Mouse (Mus musculus): ENCODE results near the gene Dedd2. TPM values are rescaled to one million over a fixed set of nuclear protein-coding genes. Genes with fewer than 3 reads are reported as not detected.

Dedd2 gene
- polyA plus RNA-seq, 1 experiment = 2.5 TPM

DNA sequence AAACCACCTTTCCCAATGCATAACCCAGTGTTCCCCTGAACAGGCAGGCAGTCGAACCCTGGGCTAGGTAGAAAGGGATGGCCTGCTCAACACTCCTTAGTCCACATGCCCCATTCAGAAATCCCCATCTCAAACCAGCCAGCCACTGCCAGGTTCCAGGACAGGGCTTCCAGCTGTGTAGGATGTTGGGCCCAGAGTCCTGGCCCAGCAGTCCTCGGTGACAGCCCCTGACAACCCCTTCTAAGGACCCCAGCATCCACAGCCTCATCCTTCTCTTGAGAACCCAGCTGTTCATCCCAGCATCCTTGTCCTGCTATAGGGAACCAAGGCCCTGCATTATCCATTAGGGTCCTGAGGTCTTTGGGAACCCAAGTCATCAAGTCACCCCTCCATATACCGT, 27.1 kb upstream of the Dedd2 start:
- Histone ChIP-seq H3K4me1 (ENCODE audit: control insufficient read depth, insufficient read depth, low read length) (peaks cover 9% of the 10 kb centered on the region; the same call in 1 of the 2 replicates), H3K4me3 (ENCODE audit: insufficient read depth, low read length) (peak overlapping the region; percentile 79)
- TF ChIP-seq CTCF (IDR thresholded peaks at IDR 0.05; ENCODE audit: borderline replicate concordance, insufficient read depth, low read length) (no peak), POLR2A (IDR thresholded peaks at IDR 0.05; ENCODE audit: low read depth, low read length) (no peak)

DNA sequence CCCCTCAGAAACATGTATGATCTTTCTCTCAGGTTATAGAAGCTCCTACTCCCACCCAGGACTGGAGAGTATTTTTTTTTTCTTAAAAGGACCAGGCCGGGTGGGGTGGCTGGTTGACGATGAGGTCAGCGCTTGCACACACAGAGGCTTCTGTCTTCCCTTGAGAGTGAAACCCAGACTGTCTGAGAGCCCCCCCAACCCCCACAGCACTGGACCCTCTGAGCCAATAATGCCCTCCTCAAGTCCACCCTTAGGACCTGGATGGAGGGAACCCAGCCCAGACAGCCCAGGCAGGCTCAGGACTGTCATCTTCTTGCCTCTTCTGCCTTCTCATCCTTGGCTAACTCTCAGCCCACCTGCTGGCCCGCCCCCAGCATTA, 26.3 kb upstream of the Dedd2 start:
- H3K4me1 ChIP-seq (ENCODE audit: control insufficient read depth, insufficient read depth, low read length) = peaks cover 9% of the 10 kb centered on the region; the same call in 1 of the 2 replicates
- H3K4me3 ChIP-seq (ENCODE audit: insufficient read depth, low read length) = peak overlapping the region; percentile 79
- TF ChIP-seq CTCF (IDR thresholded peaks at IDR 0.05; ENCODE audit: borderline replicate concordance, insufficient read depth, low read length) (no peak), POLR2A (IDR thresholded peaks at IDR 0.05; ENCODE audit: low read depth, low read length) (no peak)
- peak overlapping the region; percentile 43 for H3K27ac ChIP-seq (ENCODE audit: insufficient read depth, low read length)

More for the DNA sequence above, 27.1 kb upstream of the Dedd2 start:
- peak overlapping the region; percentile 37 for H3K27ac ChIP-seq (ENCODE audit: insufficient read depth, low read length)

DNA sequence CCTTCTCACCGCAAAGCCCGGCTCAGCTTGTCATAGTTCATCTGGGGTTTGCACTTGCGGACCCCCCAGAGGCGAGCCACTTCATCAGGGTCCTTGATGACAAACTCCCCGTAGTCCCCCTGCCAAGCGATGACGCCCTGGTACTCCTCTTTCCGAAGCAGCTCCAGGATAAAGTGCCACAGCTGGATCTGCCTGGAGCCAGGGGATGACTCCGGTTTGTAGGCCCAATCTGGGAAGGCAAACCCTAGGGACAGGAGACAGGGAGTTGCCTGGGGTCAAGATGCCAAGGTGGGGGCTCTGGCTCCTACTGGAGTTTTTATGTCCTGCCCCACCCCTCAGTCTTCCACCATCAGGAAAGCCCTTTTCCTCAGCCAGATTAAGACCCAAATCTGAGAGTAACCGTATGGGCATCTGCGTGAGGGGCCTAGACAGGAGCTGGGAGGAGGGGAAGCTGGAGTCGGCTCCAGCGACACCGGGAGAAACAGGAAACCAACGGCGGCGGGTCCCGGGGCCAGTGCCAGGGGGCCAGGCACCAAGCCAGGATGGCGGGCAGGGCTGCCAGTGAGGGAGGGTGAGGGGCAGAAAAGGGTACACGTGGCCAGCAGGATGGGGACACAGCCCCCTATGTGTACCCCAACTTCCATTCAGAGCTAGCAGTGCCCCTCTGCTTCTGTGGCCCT, 25.8 kb upstream of the Dedd2 start:
- Histone ChIP-seq H3K4me1 (ENCODE audit: control insufficient read depth, insufficient read depth, low read length) (peaks cover 13% of the 10 kb centered on the region; the same call in 1 of the 2 replicates), H3K4me3 (ENCODE audit: insufficient read depth, low read length) (peak overlapping the region; percentile 79), H3K27ac (ENCODE audit: insufficient read depth, low read length) (peak overlapping the region; percentile 43)
- no peak for TF ChIP-seq CTCF (IDR thresholded peaks at IDR 0.05; ENCODE audit: borderline replicate concordance, insufficient read depth, low read length)
- TF ChIP-seq POLR2A (IDR thresholded peaks at IDR 0.05; ENCODE audit: low read depth, low read length) = no peak

DNA sequence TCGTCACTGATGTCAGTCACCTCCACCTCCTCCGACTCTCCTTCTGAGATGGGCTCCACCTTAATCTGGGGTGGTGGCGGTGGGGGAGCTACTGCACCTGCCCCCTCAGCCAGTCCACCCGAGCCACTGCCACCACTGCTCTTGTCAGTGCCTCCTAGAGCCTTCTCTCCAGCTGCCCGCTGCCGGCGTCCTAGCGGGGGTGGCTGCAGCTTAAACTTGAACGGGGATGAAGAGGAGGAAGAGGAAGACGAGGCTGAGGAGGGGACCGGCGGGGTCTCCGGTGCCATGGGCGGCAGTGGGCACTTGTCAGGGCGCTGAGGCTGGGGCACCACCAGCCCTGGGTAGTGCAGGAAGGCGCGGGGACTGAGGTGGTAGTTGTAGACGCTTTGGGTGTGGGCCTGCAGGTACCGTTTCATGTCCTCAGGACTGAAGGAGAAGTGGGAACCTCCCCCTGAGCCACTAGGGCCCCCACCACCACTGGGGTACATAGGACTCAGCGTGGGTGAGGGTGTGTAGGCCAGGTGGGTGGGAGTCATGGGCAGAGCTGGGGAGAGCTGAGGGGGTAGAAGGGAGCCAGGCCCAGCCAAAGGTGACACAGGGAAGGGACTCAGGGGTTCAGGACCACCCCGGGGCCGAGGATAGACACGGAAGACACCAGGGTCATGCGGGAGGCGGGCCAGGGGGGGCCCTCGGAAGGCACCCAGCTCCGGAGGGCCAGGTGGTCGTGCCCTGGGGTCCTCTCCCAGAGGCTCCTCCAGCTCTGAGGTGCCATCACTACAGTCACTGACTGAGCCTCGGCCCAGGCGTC, 24.4 kb upstream of the Dedd2 start:
- Histone ChIP-seq H3K4me3 (ENCODE audit: insufficient read depth, low read length) (no peak overlapping the region), H3K4me1 (ENCODE audit: control insufficient read depth, insufficient read depth, low read length) (peaks cover 18% of the 10 kb centered on the region; the same call in 1 of the 2 replicates), H3K27ac (ENCODE audit: insufficient read depth, low read length) (no peak overlapping the region)
- TF ChIP-seq CTCF (IDR thresholded peaks at IDR 0.05; ENCODE audit: borderline replicate concordance, insufficient read depth, low read length) (no peak), POLR2A (IDR thresholded peaks at IDR 0.05; ENCODE audit: low read depth, low read length) (no peak)

DNA sequence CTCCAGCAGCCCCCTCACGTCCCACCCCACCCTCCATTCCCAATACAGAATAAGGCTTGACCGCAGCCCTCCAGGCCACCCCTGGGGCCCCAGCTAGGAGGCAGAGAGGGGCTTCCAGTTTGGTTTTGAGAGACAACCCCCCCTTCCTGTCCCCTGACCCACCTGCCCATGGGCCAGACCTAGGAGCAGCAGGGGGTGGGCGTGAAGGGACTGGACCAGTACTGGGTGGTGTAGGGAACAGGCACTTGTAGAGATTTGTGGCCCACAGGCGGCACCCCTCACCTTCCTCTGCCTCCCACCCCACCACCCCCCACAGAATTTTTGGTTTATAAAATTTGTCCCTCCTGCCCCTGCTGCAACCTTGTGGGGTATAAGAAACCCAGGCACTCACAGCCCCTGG, 22.9 kb upstream of the Dedd2 start:
- Histone ChIP-seq H3K4me1 (ENCODE audit: control insufficient read depth, insufficient read depth, low read length) (peaks cover 18% of the 10 kb centered on the region; the same call in 1 of the 2 replicates), H3K27ac (ENCODE audit: insufficient read depth, low read length) (no peak overlapping the region), H3K4me3 (ENCODE audit: insufficient read depth, low read length) (no peak overlapping the region)
- TF ChIP-seq POLR2A (IDR thresholded peaks at IDR 0.05; ENCODE audit: low read depth, low read length) (no peak), CTCF (IDR thresholded peaks at IDR 0.05; ENCODE audit: borderline replicate concordance, insufficient read depth, low read length) (no peak)

DNA sequence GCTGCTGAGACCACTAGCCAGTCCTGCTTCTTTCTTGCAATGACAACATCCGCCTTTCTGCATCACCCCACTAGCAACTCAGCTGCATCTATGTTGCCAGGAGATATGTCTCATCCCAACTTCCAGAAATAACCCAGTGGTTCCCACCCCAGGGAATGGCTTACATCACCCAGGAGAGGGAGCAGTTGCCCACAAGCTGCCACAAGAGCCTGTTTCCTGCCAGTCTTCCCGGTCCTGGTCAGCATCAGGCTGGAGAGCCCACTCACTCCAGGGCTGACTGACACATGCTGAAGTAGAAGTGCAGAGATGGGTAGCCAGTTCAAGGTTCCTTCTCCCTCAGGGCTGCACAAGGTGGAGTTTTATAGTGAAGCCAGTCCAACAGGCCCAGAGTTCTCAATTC, 20.6 kb upstream of the Dedd2 start:
- Histone ChIP-seq H3K4me3 (ENCODE audit: insufficient read depth, low read length) (no peak overlapping the region), H3K4me1 (ENCODE audit: control insufficient read depth, insufficient read depth, low read length) (peaks cover 16% of the 10 kb centered on the region), H3K27ac (ENCODE audit: insufficient read depth, low read length) (0 out of 2 replicates have a peak overlapping the region, but pooled peaks have one; percentile 20)
- TF ChIP-seq CTCF (IDR thresholded peaks at IDR 0.05; ENCODE audit: borderline replicate concordance, insufficient read depth, low read length) (peak; percentile 36; the same call in 1 of the 2 replicates), POLR2A (IDR thresholded peaks at IDR 0.05; ENCODE audit: low read depth, low read length) (no peak)

DNA sequence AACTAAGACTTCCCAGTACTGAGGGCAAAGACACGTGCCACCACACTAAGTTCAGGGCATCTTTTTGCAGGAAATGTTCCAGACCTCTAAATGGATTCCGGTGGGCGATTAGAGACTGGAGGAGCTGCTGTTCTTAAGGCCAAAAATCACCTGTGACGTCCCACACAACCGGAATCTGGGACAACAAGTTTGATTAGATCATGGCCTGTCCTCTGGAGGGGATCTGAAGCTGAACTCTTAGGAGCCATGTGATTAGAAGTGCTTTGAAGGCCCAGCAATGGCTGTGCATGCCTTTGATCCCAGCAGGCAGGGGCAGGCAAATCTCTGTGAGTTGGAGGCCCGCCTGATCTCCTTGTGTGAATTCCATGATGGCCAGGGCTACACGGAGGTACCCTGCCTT, 20.2 kb upstream of the Dedd2 start:
- peak overlapping the region; percentile 20; the same call in 1 of the 2 replicates for H3K27ac ChIP-seq (ENCODE audit: insufficient read depth, low read length)
- H3K4me1 ChIP-seq (ENCODE audit: control insufficient read depth, insufficient read depth, low read length) = peaks cover 12% of the 10 kb centered on the region
- TF ChIP-seq CTCF (IDR thresholded peaks at IDR 0.05; ENCODE audit: borderline replicate concordance, insufficient read depth, low read length) (no peak), POLR2A (IDR thresholded peaks at IDR 0.05; ENCODE audit: low read depth, low read length) (no peak)
- H3K4me3 ChIP-seq (ENCODE audit: insufficient read depth, low read length) = no peak overlapping the region

DNA sequence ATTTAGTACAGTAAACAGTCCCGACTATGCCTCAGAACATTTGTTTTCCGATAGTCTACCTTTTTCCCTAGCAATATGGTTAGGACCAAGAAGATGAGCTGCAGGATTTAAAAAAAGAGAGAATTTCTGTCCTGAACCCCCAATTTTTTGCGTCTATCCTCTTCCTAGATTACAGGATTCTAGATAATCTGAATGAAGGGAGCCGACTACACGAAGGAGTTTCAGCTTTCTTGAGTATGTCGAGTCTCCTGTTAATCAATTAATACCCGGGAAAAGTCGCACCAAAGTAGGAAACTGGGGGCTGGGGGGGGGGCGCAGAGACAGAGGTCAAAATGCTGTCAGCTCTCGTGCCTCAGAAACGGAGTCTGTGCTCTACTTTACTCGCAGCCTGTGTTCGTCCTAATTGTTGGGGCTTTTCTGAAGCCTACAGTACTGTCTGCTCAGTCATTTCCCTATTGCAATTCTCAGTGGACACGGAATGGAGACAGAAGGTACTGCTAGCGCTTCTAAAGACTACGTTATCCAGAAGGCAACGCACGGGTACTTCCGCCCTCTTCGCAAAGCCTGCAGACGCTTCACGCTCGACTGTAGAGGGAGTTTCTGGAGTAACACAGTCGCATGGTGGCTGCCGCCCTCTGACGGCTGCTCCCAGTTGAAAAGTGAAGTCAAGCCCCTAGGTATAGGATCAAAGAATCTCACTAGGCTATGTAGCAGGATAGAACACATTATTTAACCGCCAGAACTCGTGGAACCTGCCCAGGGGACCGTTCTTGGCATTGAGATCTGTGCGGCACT, 18.6 kb upstream of the Dedd2 start:
- H3K4me1 ChIP-seq (ENCODE audit: control insufficient read depth, insufficient read depth, low read length) = peaks cover 9% of the 10 kb centered on the region
- no peak overlapping the region for H3K4me3 ChIP-seq (ENCODE audit: insufficient read depth, low read length)
- peak overlapping the region; percentile 52 for H3K27ac ChIP-seq (ENCODE audit: insufficient read depth, low read length)
- TF ChIP-seq POLR2A (IDR thresholded peaks at IDR 0.05; ENCODE audit: low read depth, low read length) (peak; percentile 37), CTCF (IDR thresholded peaks at IDR 0.05; ENCODE audit: borderline replicate concordance, insufficient read depth, low read length) (peak; percentile 57; the same call in 1 of the 2 replicates)

DNA sequence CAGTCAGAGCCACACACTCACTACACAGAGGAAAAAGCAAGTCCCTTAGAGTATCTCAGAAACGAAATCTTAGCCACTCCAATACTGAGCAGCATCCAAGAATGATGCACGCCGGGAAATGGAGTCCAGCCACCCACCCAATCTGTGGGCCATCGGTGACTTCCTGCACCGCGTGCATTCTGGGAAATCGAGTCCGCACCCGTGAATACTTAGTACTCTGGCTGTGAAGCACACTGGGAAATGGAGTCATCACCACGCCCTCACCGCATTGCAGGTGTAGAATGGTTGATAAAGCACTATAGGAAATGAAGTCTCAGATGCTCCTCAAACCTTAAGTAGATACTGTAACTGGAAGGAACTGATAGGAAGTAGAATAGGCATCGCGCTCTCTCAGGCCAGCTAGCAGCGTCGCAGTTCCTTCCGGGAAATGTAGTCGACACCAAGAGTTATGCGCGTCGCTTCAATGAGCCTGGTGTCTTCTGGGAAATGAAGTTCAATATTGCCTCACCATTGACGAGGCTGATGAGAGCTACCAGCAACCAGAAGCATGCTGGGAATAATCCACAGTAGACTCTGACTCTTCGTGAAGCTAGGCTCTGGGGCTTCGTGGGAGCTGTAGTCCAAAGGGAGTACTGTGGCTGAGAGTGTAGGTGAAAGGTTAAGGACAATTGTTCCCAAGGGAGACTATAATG, 17.7 kb upstream of the Dedd2 start:
- no peak for TF ChIP-seq CTCF (IDR thresholded peaks at IDR 0.05; ENCODE audit: borderline replicate concordance, insufficient read depth, low read length)
- TF ChIP-seq POLR2A (IDR thresholded peaks at IDR 0.05; ENCODE audit: low read depth, low read length) = peak; percentile 55
- Histone ChIP-seq H3K4me3 (ENCODE audit: insufficient read depth, low read length) (peak overlapping the region; percentile 22), H3K27ac (ENCODE audit: insufficient read depth, low read length) (peak overlapping the region; percentile 93), H3K4me1 (ENCODE audit: control insufficient read depth, insufficient read depth, low read length) (peaks cover 9% of the 10 kb centered on the region)

All from embryonic fibroblast, embryonic 13.5 days (primary cell).